Mouse (Mus musculus): ENCODE measurements around the gene Numa1.

GRCm38 (mm10) chr7:101982735-101983134 is 48.8 kb downstream of the Numa1 start:
- TF ChIP-seq ZC3H11A (IDR thresholded peaks at IDR 0.05; ENCODE audit: borderline replicate concordance, low read depth, low read length) (no peak), CHD2 (IDR thresholded peaks at IDR 0.05; ENCODE audit: low read depth, low read length) (no peak)
